Mouse (Mus musculus) neural tube, embryonic 10.5 days (tissue): ENCODE measurements around the gene Micall2.
"Not testable (repeated sequence)": the region's sequence is repeated elsewhere in the genome, so short reads cannot be mapped to it uniquely, and the experiment has no call there.

Experiments used
- DNase-seq: peaks from one replicate; pipeline ENCODE4 v3.0.0-alpha.2; 2017; ENCODE audit warnings: low spot score; ENCODE audit errors: extremely low spot score

Gene Micall2

DNA sequence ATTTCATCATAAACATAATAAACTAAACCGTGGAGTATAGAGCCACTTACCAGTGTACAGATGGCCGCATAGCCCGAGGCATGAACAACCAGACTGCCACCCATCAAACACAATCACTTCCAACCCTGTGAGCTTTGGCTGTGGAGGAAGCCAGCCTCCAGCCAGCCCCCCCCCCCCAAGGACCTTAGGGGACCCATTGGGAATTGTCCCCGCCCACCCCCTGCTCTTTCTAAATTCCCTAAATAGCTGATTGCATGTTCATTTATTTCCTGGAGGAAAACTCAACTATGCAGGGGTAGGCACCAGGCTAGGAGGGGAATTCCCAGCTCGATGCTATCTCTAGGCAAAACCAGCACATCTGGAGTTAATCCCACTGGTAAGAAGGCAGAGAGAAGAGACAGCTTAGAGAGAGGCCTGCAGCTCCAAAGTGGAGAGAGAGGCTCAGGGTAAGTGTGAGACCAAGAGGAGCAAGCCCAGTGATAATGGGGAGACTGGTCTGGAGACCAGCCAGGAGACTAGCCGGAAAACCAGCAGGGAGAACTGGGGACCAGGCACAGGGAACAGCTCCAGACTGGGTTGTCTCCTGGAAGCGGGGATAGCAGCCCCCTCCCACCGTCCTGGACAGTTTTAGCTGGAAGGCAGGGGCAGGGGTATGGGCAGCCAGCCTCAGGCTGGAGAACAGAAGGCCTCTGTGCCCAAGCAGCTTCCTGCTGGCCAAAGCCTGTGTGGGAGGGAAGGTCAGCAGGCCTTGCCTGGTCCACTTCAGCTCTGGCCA lies 5.2 kb downstream of the Micall2 start:
- DNase-seq: no peak

DNA sequence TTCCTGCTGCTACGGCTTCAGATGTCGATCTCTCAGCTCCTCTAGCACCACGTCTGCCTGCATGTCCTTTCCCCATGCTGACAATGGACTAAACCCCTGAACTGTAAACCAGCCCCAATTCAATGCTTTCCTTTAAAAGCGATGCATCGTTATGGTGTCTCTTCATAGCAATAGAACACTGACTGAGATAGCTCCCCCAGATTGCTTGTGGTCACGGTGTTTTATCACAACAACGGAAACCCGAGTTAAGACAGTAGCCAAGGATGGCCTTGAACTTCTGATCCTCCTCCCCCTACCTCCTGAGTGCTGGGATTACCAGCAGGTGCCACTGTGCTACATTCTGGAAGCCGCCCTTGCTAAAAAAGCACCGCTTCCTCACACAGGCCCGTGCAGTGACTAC lies 8.9 kb downstream of the Micall2 start:
- no peak for DNase-seq

DNA sequence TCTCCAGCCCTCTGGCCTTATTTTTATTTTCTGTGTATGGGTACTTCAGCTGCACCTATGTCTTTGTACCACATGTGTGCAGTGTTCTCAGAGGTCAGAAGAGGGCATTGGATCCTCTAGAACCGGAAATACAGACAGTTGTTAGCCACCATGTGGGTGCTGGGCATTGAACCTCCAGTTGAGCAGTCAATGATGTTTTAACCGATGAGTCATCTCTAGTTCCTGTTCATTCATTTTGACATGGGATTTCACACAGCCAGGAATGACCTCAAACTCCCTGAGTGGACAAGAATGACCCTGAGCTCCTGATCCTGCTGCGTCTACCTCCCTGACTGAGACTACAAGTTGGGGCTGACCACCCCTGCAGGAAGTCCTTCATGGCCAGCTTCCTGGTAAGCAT lies 9.9 kb downstream of the Micall2 start:
- no peak for DNase-seq

DNA sequence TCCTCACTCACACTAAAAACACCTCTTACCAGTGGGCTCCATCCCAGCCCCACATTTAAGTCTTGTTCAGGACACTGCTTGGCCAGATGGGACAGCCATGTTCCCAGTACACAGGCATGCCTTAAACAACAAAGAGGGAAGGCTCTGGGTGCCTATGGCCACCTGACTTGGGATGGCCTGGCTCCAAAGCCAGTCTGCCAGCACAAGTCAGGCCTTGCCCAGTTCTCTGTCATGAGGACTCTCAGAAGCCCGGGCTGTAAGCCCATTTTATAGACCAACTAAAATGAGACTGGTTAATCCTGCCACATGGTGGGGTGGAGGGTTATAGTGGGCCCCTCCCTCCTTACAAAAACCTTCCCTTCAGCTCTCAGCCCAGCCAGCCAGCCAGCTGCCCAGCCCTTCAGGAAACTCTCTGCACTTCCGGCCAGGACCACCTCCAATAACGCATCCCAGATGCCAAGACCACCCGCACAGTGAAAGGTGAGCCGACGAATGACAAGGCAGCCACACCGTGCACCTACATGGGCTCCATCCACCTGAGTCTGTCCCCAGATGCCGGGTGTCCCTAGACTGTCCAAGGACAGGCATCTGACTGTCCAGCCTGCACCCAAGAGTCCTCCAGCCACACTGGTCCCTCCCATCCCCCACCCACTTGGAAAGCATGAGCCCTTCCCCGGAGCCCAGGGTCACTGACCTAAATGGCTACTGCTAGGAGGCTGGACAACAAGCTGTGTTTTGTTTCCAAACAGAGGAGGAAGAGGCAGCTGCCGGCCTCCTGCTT lies 11.6 kb downstream of the Micall2 start:
- DNase-seq: peak; percentile 72

GRCm38 (mm10) chr5:139723113-139723512 lies 13.0 kb downstream of the Micall2 start:
- no peak for DNase-seq

DNA sequence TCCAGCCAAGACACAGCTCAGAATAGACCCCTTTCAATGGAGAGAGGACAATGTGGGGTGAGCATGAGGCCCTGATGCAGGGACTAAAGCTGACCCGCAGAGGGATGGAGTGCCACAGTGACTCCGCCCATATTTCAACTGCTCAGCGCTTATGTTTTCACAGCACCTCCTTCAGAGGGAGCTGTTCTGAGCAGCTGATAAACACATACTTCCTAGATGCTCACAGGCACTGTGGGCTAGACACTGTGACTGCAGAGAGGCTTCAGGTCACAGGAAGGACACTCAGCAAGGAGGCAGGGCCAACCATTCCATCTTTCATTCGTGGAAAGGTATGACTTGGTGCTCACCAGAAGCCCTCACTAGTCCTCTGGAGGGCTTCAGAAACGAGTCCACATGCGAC lies 13.4 kb downstream of the Micall2 start:
- no peak for DNase-seq

GRCm38 (mm10) chr5:139718949-139719348 lies 17.2 kb downstream of the Micall2 start:
- DNase-seq: no peak

DNA sequence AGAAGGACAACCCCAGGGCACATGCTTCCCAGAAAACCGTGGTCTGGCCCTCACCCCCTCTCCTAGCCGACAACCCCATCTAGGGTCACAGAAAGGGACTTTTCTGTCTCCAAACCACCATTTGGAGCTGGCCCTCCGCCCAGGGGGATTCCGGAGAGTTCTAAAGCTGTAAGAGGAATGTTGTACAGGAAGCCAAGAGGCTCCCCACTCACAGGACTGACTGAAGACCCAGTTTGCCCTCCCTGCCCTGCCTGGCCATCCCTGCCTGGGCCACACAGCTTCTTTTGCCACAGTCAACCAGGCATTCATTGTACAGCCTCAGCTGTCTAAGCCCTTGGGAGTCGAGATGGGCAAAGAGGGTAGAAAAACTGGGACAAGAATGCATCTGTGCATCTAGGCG lies 17.6 kb downstream of the Micall2 start:
- no peak for DNase-seq

- peak; percentile 68 for DNase-seq
Measured at GRCm38 (mm10) chr5:139717723-139718122, 18.4 kb downstream of the Micall2 start.

DNA sequence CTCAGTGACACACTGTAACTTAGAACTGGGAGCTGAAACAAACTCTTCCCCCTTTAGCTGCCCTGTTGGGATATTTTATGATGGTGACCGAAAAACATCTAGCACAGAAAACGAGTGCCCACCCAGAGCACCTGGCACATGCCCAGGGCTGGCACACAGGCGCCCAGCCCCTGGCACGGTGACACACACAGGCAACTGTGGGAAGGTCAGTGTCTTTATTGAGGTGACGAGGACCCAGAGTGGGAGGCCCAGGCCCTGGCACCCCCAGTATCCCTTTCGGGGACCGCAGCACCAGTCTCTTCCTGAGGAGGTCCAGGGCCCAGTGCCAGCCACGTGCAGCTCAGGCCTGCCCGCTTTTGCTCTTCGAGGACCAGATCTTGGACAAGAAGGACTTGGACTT lies 29.6 kb downstream of the Micall2 start:
- DNase-seq: no peak

- DNase-seq: no peak
Measured at GRCm38 (mm10) chr5:139702905-139703304, 33.2 kb downstream of the Micall2 start.

- DNase-seq: no peak
Measured at GRCm38 (mm10) chr5:139702236-139702635, 33.9 kb downstream of the Micall2 start.

GRCm38 (mm10) chr5:139696954-139697353 lies 39.2 kb downstream of the Micall2 start:
- DNase-seq: no peak

DNA sequence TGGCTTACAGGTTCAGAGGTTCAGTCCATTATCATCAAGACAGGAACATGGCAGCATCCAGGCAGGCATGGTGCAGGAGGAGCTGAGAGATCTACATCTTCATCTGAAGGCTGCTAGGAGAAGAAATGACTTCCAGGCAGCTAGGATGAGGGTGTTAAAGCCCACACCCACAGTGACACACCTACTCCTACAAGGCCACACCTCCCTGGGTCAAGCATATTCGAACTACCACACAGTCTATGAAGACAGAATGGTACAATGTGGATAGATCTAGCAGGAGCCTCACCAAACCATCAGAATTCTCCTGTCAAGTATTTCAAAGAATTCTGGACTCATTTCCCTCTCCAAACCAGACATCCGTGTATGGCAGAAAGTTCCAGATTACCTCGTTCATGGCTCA lies 40.3 kb downstream of the Micall2 start:
- not testable (repeated sequence) for DNase-seq

DNA sequence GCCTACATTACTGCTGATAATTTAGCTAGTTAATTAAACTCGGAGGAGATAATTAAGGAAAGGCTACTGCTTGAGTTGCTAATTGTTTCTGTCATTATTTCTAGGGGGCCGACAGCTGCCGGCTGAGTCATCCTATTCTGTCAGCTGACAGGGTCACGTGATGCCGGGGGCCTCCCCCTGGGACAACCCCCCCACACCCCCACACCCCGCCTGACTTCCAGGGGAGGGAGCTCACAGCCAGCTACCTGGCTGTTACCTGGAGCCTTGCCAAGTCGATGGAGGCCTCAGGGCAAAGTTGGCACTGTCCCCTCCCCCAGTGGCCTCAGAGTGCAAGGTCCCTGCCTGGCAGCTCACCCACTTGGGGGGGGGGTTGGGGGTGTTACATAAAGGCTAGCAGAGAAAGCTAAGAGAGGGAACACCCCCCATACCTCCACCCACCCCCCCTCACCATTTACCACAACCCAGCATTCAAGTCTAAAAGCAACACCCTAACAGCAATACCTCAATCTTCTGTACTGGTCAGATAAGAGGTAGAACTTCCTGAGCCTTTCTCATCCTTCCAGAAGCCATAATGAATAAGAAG lies 41.1 kb downstream of the Micall2 start:
- DNase-seq: no peak

GRCm38 (mm10) chr5:139694292-139694988 lies 41.7 kb downstream of the Micall2 start:
- no peak for DNase-seq

- DNase-seq: no peak
Measured at GRCm38 (mm10) chr5:139690791-139691190, 45.3 kb downstream of the Micall2 start.

DNA sequence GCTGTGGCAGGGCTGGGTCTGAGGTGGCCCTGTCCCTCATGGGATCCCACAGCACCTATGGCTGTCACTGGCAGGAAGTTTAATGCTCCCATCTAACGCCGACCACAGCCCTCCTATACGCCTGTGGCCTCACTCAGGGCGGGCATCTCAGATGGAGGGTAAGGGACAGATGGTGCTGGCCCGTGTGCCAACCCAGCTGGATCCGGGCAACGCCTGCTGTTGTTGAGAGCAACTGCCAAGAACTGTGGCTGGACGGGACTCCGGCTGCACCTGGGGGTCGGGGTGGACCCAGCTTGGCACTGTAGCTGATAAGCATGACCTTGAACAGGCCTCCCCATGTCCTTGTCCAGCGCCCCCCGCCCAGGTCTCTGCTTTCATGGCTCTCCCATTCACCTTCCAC lies 47.8 kb downstream of the Micall2 start:
- DNase-seq: no peak

- DNase-seq: peak; percentile 60
Measured at GRCm38 (mm10) chr5:139687646-139688045, 48.5 kb downstream of the Micall2 start.

- peak; percentile 61 for DNase-seq
Measured at GRCm38 (mm10) chr5:139686530-139687249, 49.4 kb downstream of the Micall2 start.

- no peak for DNase-seq
Measured at GRCm38 (mm10) chr5:139683228-139683627, 52.9 kb downstream of the Micall2 start.
